Mouse (Mus musculus) ovary, adult 2 months (tissue): ENCODE data around the gene Gm12355. TPM values are rescaled to one million over a fixed set of nuclear protein-coding genes. Genes with fewer than 3 reads are reported as not detected.

Experiments used
- polyA plus RNA-seq: library from polyadenylated mRNA; depleted of rRNA; stranded (reverse); fragments of >200 nt; gene quantifications from 2 replicates; pipeline ENCODE4 v1.2.3, GENCODE M21; 2012; rRNA removed

The Gm12355 gene
- polyA plus RNA-seq, result not detected in 2 replicates

DNA sequence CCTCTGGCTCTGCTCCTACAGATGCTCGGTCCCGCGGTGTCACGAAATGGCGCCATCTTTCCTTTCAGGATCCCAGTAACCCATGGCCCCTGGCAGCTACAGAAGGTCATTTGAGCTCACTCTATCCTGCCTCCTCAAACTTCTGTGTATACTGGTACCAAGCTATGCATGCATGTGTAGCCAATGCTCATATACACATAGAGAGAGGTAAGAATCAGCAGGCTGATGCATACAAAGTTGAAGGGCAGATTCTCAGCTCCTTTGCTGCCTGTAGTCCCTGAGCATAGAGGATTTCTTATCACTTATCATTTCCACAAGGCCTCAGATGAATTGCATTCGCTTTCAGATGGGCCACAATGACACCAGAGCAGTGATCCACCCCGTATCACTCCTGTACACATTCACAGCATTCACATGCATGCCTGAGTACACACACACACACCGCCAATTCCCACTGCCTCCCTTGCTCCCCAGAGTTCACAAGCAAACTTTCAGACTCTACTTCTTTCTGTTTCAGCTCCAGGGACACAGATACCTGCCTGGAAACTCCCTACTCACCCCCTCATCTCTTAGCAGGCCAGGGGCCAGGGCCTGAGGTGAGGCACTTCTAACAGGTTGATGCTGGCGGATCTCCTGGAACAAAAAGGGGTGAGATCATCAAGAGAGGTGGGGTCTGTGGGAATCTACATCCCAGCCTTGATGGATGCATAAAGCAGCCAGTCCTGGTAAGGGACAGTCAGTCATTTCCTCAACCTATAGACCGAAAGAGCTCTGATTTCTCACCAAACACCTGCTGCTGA is at the start of gene Gm12355, which contains the start of gene Gsdma3:
Gene Gm12355 (minus strand): TSS at position 51 of the 800 bp plus-strand sequence.
Gene Gsdma3 (plus strand): TSS at position 750 of the 800 bp plus-strand sequence.

DNA sequence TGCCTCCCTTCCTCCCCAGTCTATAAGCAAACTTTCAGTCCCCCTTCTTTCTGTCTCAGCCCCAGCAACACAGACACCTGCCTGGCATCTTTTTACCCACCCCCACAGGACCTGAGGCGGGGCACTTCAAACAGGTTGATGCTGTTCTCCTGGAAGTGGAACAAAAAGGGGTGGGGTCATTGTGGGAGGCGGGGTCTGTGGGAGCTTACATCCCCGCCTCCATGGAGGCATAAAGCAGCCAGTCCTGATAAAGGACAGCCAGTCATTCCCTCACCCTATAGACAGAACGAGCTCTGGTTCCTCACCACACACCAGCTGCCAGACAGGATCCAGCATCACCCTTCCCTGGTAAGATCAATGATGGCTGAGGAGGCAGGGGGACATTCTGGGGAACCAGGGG is 38.6 kb upstream of the Gm12355 start, which contains the start of gene Gsdma:
Gene Gsdma (plus strand): TSS at position 261 of the 400 bp plus-strand sequence.

DNA sequence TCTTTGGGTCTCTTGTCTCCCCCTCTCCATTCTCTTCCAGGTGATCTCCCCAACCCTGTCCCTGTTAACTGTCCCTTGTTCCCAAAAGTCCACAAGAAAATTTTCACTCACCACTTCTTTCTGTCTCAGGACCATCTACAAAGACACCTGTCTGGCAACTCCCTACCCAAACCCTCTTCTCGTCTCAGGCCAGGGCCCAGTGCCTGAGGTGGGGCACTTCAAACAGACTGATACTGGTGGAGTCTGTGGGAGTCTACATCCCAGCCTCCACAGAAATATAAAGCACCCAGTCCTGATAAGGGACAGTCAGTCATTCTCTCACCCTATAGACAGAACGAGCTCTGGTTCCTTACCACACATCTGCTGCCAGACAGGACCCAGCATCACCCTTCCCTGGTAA is 21.0 kb upstream of the Gm12355 start, which contains the start of gene Gsdma2:
Gene Gsdma2 (plus strand): TSS at position 301 of the 400 bp plus-strand sequence.

DNA sequence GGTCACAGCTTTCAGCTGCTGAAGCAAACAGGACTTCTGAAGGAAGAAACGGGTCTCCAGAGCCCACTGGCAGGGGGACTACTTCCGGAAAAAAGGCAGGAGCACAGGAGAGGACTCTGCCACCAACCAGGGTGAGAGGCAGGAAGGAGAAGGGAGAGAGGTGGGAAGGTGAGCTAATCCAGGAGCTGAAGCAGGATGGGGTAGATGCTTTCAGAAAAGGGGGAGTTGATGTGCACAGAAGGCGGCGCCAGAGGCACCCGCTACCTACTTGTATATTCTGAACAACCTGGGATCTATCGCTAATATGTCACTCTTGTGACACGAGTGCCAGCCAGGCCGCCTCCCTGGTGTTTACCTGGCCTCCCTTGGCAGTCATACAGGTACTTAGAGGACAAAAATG is 27.5 kb downstream of the Gm12355 start, which contains the start of gene Lrrc3c:
Gene Lrrc3c (plus strand): TSS at position 301 of the 400 bp plus-strand sequence.

DNA sequence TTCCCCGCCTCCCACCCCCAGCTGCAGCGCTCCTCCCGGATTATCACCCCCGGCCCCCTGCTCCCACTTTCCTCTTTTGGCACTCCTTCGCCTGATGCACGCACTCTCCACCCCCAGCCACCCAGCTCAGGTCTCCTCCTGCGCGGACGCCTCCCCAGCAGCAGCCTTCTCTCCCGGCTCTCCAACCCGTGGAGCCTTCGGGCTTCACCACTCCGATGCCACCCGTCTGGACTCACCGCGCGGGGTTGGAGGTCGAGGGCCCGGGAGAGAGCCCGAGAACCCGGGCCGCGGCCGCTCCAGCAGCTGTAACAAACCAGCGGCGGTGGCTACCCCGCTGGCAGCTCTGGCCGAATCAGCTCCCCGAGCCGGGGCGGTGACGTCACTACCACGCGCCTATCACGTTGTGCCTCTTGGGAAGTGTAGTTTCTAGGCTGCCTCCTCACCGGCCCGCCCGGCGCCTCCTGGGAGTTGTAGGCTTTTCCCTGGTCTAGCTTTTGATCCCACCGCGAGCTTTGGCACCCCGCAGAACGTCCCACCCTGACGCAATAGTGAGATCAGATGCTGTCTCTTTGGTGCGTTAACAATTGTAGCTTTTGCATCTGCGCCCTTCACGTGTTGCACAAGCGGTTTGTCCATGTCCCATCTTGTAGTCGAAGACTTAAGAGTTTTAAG is 38.4 kb downstream of the Gm12355 start, which contains the start of gene Ormdl3:
Gene Ormdl3 (minus strand): TSS at position 477 of the 672 bp plus-strand sequence.

Other genes with a start within 250 kb of the Gm12355 start
- gene Tcap, start 241.8 kb downstream of the Gm12355 start, polyA plus RNA-seq, result 1.5 and 1.6 TPM in 2 replicates
- 0.20 TPM in 1 of 2 replicates, not detected in the other for gene Pnmt, start 239.2 kb downstream of the Gm12355 start, polyA plus RNA-seq
- gene Pgap3, start 225.2 kb downstream of the Gm12355 start, polyA plus RNA-seq, result 43.4 and 44.6 TPM in 2 replicates
- gene Erbb2, start 213.2 kb downstream of the Gm12355 start, polyA plus RNA-seq, result 39.7 and 45.2 TPM in 2 replicates
- 33.6 and 37.7 TPM in 2 replicates for gene Mien1, start 186.7 kb downstream of the Gm12355 start, polyA plus RNA-seq
- 17.5 TPM in 2 replicates for gene Grb7, start 179.3 kb downstream of the Gm12355 start, polyA plus RNA-seq
- gene Ikzf3, start 79.6 kb downstream of the Gm12355 start, polyA plus RNA-seq, result 1.5 TPM in 2 replicates
- gene Zpbp2, start 74.6 kb downstream of the Gm12355 start, polyA plus RNA-seq, result 0.14 TPM in 1 of 2 replicates, not detected in the other
- gene Ormdl3, start 38.3 kb downstream of the Gm12355 start, polyA plus RNA-seq, result 116 and 131 TPM in 2 replicates
- not detected in 2 replicates for gene Lrrc3c, start 27.4 kb downstream of the Gm12355 start, polyA plus RNA-seq
- gene Gsdma3, start 699 bp upstream of the Gm12355 start, polyA plus RNA-seq, result not detected in 2 replicates
- not detected in 2 replicates for gene Gsdma2, start 21.1 kb upstream of the Gm12355 start, polyA plus RNA-seq
- not detected in 2 replicates for gene Gsdma, start 38.7 kb upstream of the Gm12355 start, polyA plus RNA-seq
- 256 and 270 TPM in 2 replicates for gene Psmd3, start 56.9 kb upstream of the Gm12355 start, polyA plus RNA-seq
- 10.2 and 10.8 TPM in 2 replicates for gene Csf3, start 75.6 kb upstream of the Gm12355 start, polyA plus RNA-seq
- 129 TPM in 2 replicates for gene Med24, start 103.8 kb upstream of the Gm12355 start, polyA plus RNA-seq
- gene Thra, start 115.0 kb upstream of the Gm12355 start, polyA plus RNA-seq, result 163 and 173 TPM in 2 replicates
- gene Nr1d1, start 149.7 kb upstream of the Gm12355 start, polyA plus RNA-seq, result 87.5 and 140 TPM in 2 replicates
- gene Msl1, start 169.9 kb upstream of the Gm12355 start, polyA plus RNA-seq, result 49.3 and 78.6 TPM in 2 replicates
- gene Casc3, start 179.2 kb upstream of the Gm12355 start, polyA plus RNA-seq, result 31.6 and 37.1 TPM in 2 replicates
- 11.5 and 11.6 TPM in 2 replicates for gene Rapgefl1, start 211.1 kb upstream of the Gm12355 start, polyA plus RNA-seq
- gene Wipf2, start 238.0 kb upstream of the Gm12355 start, polyA plus RNA-seq, result 6.4 and 11.7 TPM in 2 replicates